Mouse (Mus musculus) testis, adult 2 months (tissue): ENCODE data around the gene Slc43a2. TPM values are rescaled to one million over a fixed set of nuclear protein-coding genes. Genes with fewer than 3 reads are reported as not detected.

Experiments used
- H3K27ac ChIP-seq: fragments of 200-500 bp; 2 replicates; pipeline ENCODE4 v1.5.1; 2012; ENCODE audit warnings: low read depth, low read length; ENCODE audit not compliant: control insufficient read depth, insufficient read depth
- H3K27me3 ChIP-seq: fragments of 200-500 bp; 2 replicates; pipeline ENCODE4 v1.6.1; 2012; ENCODE audit warnings: mild to moderate bottlenecking, low read length, moderate library complexity; ENCODE audit not compliant: control insufficient read depth, insufficient read depth
- H3K36me3 ChIP-seq: fragments of 200-500 bp; 2 replicates; pipeline ENCODE4 v1.6.1; 2012; ENCODE audit warnings: mild to moderate bottlenecking, low read length; ENCODE audit not compliant: control insufficient read depth, insufficient read depth
- H3K4me1 ChIP-seq: fragments of 200-500 bp; 2 replicates; pipeline ENCODE4 v1.6.1; 2012; ENCODE audit warnings: low read length; ENCODE audit not compliant: control insufficient read depth, insufficient read depth
- H3K4me3 ChIP-seq: fragments of 200-500 bp; 2 replicates; pipeline ENCODE4 v1.5.1; 2012; ENCODE audit warnings: low read depth, mild to moderate bottlenecking, low read length, moderate library complexity, mixed read lengths; ENCODE audit not compliant: control insufficient read depth
- CTCF ChIP-seq: fragments of 200-500 bp; IDR thresholded peaks from 2 replicates; pipeline ENCODE4 v1.5.1; 2012; ENCODE audit warnings: low read depth, mild to moderate bottlenecking, inconsistent platforms, low read length, moderate library complexity; ENCODE audit not compliant: control insufficient read depth, insufficient read depth, insufficient replicate concordance
- POLR2A ChIP-seq: fragments of 200-500 bp; IDR thresholded peaks from 2 replicates; pipeline ENCODE4 v1.6.1; 2012; ENCODE audit warnings: low read depth, mild to moderate bottlenecking, inconsistent platforms, low read length, moderate library complexity; ENCODE audit not compliant: control insufficient read depth
- polyA plus RNA-seq: library from polyadenylated mRNA; depleted of rRNA; stranded (reverse); fragments of >200 nt; gene quantifications from 2 replicates; pipeline ENCODE4 v1.2.3, GENCODE M21; 2012; rRNA removed

The Slc43a2 gene
- 23.0 and 27.1 TPM in 2 replicates for polyA plus RNA-seq

DNA sequence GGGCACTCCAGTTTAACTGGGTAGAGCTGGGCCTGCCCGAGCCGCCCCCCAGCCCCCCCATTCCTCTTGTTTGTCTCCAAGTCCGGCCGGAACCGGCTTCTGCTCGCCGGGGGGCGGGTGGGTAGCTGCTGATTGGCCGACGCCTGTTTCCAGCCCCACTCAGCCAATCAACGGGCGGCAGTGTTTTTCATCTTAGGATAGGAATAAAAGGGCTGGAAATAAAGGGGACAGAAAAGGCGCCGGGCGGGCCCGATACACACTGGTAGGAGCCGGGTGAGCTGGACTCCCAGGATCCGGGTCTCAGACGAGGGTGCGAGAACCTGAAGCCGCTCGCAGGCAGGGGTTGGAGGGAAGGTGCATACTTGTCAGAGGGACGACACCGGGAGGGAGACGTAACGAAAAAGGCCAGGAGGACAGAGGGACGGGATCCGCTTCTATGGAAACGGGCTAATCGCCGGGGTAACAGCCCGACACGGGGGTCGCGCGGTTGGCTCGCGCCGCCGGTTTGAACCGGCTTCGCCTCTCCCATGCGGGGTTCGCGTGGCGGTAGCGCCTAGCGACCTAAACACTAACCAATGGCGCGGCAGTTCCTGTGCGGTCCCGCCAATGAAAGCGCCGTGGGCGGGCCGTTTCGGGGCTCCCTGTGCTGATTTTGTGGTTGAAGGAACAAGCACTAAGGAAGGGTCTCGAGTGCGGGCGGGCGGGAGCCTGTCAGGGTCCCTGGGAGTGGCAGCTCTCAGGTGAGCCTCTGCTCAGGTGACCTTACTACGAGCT, at the start of gene Slc43a2:
Gene Slc43a2, plus strand, starts transcription at position 226 of the 774 bp plus-strand sequence.
- peaks cover 22% of the 10 kb centered on the region for H3K4me1 ChIP-seq
- peak within 1 kb of the TSS; percentile 100 for H3K4me3 ChIP-seq
- peak within 1 kb of the TSS; percentile 100 for H3K27ac ChIP-seq
- 0 out of 2 replicates have a peak, but pooled peaks cover 1% of the 10 kb centered on the region for H3K36me3 ChIP-seq
- TF ChIP-seq CTCF = no peak
- TF ChIP-seq POLR2A = peak; percentile 64
- H3K27me3 ChIP-seq = no peaks in the 10 kb centered on the region

DNA sequence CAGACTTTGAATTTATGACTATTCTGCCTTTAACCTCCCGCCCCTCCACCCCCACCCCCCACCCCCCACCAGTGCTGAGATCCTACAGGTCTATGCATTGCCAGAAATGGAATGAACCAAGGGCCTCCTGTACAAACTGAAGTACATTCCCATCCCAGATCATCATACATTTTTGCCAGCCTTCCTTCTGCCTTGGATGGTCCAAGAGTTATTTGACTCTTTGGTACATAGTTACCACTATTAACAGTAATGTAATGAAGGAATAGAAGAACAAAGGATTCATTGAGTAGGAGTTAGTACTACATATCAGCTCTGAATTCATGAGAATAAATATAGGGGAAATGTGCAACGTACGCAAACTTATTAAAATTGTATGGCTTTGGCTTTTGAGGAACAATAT, 45.3 kb upstream of the Slc43a2 start:
- peaks cover 1% of the 10 kb centered on the region; the same call in 1 of the 2 replicates for H3K36me3 ChIP-seq
- H3K4me3 ChIP-seq = no peak overlapping the region; the same call in 1 of the 2 replicates
- TF ChIP-seq CTCF (no peak), POLR2A (no peak)
- H3K27me3 ChIP-seq = no peaks in the 10 kb centered on the region
- peaks cover 6% of the 10 kb centered on the region for H3K4me1 ChIP-seq
- H3K27ac ChIP-seq = no peak overlapping the region

DNA sequence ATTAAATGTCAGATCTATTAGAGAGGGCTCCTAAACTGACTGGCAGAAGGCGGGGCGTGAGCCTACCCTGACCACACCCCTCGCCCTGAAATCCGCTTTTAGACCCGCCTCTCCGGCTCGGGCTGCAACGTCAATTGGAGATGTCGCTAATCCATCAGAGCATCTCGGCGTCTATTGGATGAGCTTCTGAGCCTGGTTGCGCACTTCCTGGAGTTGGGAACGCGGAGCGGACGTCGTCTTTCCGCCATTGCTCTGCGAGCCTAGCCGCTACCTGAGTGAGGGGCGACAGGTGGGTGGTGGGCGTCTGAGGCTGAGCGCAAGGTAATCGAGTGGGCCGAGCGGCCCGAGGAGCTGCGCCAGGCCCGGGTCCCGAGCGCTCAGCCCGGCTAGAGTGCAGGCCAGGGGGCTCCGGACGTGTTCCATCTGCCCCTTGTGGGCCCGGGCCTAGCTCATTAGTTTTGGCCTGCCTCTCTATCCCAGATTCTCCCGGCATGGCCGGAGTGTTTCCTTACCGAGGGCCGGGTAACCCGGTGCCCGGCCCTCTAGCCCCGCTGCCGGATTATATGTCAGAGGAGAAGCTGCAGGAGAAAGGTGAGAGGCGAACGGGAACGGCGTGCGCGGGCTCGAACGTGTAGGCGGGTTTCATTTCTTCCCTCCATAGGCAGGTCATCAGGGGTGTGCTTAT, 44.8 kb upstream of the Slc43a2 start, which contains the start of gene Prpf8:
Gene Prpf8, plus strand, starts transcription at position 216 of the 685 bp plus-strand sequence.
- H3K27me3 ChIP-seq = no peaks in the 10 kb centered on the region
- H3K36me3 ChIP-seq = peaks cover 1% of the 10 kb centered on the region; the same call in 1 of the 2 replicates
- H3K27ac ChIP-seq = peak within 1 kb of the TSS; percentile 88
- H3K4me1 ChIP-seq = peaks cover 6% of the 10 kb centered on the region
- TF ChIP-seq CTCF (no peak), POLR2A (peak; percentile 95)
- H3K4me3 ChIP-seq = peak within 1 kb of the TSS; percentile 97

DNA sequence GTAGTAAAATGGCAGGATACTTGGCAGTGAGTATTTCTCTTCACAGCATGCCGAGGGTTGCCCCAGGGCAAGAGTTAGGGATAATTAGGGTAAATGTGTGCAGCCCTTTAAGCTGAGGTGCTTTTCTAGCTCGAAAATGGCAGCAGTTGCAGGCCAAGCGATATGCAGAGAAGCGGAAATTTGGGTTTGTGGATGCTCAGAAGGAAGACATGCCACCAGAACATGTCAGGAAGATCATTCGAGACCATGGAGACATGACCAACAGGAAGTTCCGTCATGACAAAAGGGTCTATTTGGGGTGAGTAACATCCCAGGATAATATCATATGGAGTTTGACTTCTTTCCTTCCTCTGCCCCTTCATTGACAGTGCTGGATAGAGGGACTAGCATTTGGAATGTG, 44.0 kb upstream of the Slc43a2 start:
- peak overlapping the region; percentile 97 for H3K4me3 ChIP-seq
- H3K27ac ChIP-seq = no peak overlapping the region
- peaks cover 6% of the 10 kb centered on the region for H3K4me1 ChIP-seq
- TF ChIP-seq CTCF (no peak), POLR2A (no peak)
- H3K36me3 ChIP-seq = peaks cover 1% of the 10 kb centered on the region; the same call in 1 of the 2 replicates
- no peaks in the 10 kb centered on the region for H3K27me3 ChIP-seq

DNA sequence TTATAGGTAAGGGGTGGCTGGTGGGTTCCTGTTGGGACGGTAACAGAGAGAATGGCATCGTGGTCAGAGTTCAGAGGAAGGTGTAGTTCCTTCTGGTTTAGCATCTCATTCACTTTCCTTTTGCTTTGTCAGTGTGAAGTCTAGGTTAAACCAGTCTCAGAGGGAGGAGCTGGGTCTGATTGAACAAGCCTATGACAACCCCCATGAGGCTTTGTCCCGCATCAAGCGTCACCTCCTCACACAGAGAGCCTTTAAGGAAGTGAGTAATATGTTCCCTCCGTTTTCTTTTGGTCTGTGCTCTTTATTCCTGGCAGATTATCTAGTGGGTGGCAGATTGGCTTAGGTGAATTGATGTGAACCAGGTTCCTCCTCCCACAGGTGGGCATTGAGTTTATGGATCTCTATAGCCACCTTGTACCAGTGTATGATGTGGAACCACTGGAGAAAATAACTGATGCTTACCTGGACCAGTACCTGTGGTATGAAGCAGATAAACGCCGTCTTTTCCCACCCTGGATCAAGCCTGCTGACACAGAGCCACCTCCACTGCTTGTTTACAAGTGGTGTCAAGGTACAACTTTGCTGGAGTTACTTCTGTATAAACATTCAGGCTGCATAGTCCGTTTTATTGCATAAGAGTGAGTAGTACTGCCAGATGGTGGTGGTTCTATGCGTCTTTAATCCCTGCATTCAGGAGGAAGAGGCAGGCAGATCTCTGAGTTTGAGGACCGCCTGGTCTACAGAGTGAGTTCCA, 37.0 kb upstream of the Slc43a2 start:
- no peaks in the 10 kb centered on the region for H3K4me1 ChIP-seq
- no peaks in the 10 kb centered on the region for H3K27me3 ChIP-seq
- no peak for TF ChIP-seq CTCF
- no peak for TF ChIP-seq POLR2A
- no peak overlapping the region for H3K4me3 ChIP-seq
- H3K36me3 ChIP-seq = peaks cover 9% of the 10 kb centered on the region
- no peak overlapping the region for H3K27ac ChIP-seq

DNA sequence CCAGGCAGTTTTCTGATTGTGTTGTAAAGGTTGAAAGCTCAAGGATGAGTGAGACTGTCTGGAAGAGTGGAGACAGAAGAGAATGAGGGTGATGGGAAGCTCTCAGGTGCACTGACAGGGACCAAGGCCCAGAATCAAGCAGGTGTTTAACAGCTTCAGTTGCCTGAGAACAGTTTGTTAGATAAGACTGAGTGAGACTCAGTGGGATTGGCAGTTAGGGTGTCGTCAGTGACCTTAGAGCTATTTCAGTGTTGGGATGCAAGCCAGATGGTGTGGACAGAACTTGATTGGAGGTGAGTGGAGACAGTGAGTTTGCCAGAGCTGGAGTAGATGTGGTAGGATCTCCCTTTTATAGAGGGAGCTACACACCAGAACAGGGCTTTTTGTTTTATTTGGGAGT, 33.4 kb upstream of the Slc43a2 start:
- Histone ChIP-seq H3K4me1 (no peaks in the 10 kb centered on the region), H3K4me3 (no peak overlapping the region), H3K27me3 (no peaks in the 10 kb centered on the region), H3K27ac (no peak overlapping the region), H3K36me3 (peaks cover 12% of the 10 kb centered on the region)
- TF ChIP-seq CTCF (no peak), POLR2A (no peak)
